Mouse (Mus musculus) left cerebral cortex, postnatal 14 days (tissue): Measurements from ENCODE around the gene Megf6. TPM values are rescaled to one million over a fixed set of nuclear protein-coding genes. Genes with fewer than 3 reads are reported as not detected.

ENCODE experiments used
- DNase-seq, 2 experiments: peaks; one replicate each; pipeline ENCODE4 v3.0.0; 2021 to 2022; ENCODE audit warnings: low spot score in 2 of 2, mixed read lengths in 1 of 2
- intact Hi-C: fragments of 180-260 bp; cut with DNase I; formaldehyde crosslinking; loops from one replicate; pipeline ENCODE4 v1.15.1; 2025
- total RNA-seq, 2 experiments: library from RNA; stranded (reverse); gene quantifications; 2 replicates each; pipeline ENCODE4 v1.2.3; 2021

Megf6 gene
- total RNA-seq, 2 experiments from 2014 or later = 8.4 to 11.2 TPM

- intact Hi-C loops = loop anchor here (5.0 kb wide), 2 partner anchors 91 to 136 kb away; no protein-coding TSS in a partner anchor
Observed at GRCm38 (mm10) chr4:154157970-154158662, 12.4 kb upstream of the Megf6 start.

GRCm38 (mm10) chr4:154159002-154159401 is 11.5 kb upstream of the Megf6 start:
- intact Hi-C loops = loop anchor here (5.0 kb wide), 2 partner anchors 92 to 137 kb away; no protein-coding TSS in a partner anchor
- DNase-seq = peak; percentile 86 to 91

More at GRCm38 (mm10) chr4:154157970-154158662, 12.4 kb upstream of the Megf6 start:
- DNase-seq = peak in 1 of 2 experiments; percentile 67

DNA sequence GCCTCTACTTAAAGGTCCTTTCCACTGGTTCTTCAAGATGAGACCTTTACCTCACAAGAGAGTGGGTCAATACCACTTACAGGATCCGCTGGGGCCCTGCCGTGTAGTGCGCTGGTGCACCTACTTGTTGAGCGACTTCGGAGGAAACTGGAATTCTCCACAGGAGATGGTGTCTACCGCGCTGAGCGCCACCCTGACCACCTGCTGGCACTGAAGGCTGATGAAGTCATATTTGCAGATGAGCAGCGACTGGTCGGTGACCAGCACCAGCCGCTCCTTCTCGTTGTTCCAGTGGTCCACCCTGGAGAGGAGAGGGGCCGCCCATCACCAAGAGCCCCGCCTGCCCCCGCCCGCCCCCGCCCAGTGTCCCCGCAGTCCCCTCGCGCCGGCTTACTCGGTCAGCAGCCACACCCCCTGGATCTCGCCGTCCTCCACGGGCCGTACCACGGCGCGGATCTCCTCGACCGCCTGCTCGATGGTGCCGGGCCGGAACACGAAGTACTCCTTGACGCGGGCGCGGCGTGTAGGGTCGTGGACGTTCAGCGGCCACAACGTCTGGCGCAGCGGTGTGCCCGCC is 10.5 kb upstream of the Megf6 start:
- intact Hi-C loops = loop anchor here (5.0 to 10.0 kb wide), 5 partner anchors 93 to 665 kb away; partner anchors contain the start of gene Arhgef16
- DNase-seq = peak in 1 of 2 experiments; percentile 34

DNA sequence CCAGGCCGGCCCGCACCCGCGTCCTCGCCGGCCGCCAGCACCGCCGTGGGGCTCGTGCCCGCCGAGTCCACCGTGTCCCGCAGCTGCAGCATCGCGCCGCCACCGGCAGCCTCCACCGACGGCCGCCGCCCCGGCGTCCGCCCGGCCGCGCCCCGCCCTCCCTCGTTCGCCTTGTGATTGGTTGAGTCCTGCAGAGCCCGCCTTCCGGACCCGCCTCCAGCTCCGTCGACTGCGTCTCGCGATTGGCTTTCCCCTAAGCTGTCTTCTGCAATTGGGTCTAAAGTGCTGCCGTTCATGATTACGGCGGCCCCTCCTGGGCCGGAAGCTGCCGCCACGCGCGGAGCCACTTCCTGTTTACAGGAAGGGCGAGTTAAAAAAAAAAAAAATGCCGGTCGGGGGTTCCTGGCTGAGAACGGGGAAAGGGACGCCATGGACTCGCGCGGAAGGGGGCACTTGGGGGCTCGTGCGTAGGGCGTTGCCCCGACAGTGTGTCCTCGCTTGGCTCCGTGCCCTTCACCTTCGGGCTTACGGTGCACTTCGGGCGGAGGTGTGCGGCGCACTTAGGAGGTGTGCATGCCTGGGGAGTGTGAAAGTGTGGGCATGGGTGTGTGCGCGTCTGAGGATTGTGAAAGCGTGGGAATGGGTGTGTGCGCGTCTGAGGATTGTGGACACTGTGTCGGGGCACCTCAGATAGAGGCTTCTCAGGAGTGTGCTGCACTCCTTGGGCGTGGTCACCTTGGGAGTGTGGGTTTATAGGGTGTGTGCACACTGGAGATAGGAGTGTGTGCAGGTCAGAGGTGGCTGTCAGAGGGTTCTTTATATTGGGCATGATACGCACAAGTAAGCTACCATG is 9.8 kb upstream of the Megf6 start, which contains the start of gene Tprgl:
Gene Tprgl, minus strand, starts transcription at position 129 of the 853 bp plus-strand sequence.
- DNase-seq = peak; percentile 97
- intact Hi-C loops = loop anchor here (5.0 to 10.0 kb wide), 3 partner anchors 114 to 664 kb away; partner anchors contain the start of gene Arhgef16

DNA sequence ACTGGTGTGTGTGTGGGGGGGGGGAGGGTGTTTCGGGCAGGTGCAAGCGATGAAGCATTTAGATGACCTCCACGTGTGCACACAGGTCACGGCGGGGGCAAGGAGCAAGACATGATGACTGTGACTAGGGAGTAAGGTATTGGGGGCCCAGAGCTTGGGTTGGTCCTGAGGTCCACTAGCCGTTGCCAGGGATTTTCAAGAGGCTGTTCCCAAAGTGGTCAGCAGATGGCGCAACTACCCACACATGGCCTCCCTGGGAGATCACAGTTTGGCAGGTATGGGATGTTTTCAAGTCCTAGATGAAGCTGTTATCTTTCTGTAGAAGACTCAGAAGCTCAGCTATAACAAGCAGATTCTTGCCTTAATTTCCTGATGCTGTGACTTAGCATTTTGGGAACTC is 7.2 kb upstream of the Megf6 start:
- intact Hi-C loops = loop anchor here (5.0 to 10.0 kb wide), 3 partner anchors 112 to 662 kb away; partner anchors contain the start of gene Arhgef16
- peak; percentile 67 to 79 for DNase-seq

DNA sequence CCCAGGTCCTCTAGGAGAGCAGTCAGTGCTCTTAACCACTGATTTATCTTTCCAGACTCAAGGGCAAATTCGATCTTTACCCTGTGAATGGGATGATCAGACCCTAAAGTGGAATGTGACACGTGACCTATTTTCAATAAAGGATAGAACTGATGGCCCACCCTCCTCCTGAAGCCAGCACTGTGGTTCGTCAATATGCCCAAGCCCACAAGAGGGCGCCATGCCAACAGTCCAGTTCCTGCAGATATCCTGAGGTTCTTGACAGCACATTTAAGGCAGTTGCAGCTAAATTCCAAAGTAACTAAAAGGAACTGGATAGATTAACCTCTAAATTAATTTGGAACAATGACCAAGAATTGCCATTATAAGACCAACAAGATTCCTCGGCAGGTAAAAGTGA is 3.5 kb upstream of the Megf6 start:
- intact Hi-C loops = loop anchor here (2.0 to 10.0 kb wide), 3 partner anchors 40 to 658 kb away; no protein-coding TSS in a partner anchor
- DNase-seq = peak in 1 of 2 experiments; percentile 60

GRCm38 (mm10) chr4:154170021-154170420 is 509 bp upstream of the Megf6 start:
- no peak for DNase-seq
- intact Hi-C loops = no loop called here

DNA sequence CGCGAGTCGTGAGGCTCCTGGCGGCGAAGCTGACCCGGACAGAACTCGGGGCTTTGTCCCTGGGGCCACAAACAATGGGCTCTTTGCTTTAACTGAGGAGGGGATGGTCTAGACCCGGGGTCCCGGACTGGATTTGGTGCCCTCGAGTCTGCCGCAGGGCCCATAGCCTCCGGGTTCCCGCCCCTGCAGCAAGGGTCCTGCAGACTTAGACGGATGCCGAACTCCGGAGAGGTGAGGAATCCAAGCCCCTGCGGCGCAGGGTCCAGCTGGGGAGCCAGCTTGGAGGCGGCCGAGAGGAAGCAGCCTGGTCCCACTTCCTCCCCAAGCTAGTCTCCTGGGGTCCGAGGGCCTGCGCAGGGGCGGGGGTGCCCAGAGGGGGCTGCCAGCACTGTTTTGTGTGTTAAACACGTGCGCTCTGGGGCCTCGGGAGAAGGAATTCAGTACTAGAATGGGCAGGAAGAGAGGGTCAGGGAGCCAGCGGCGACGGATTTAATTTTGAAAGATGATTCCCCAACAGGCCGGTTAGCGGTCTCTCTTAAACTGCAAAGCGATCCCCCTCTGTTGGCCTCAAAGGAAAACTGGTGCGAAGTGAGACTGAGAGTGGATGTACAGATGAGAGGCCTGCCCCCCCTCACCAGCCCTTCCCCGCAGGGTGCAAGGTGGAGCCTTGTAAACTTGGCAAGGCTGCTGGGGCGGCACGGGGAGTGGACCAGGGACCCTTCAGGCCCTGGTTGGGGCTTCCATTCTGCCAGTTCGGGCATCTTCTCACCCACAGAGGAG is 811 bp downstream of the Megf6 start:
- intact Hi-C loops = no loop called here
- DNase-seq = no peak

GRCm38 (mm10) chr4:154171931-154172604 is 1.5 kb downstream of the Megf6 start:
- no peak for DNase-seq
- intact Hi-C loops = no loop called here

DNA sequence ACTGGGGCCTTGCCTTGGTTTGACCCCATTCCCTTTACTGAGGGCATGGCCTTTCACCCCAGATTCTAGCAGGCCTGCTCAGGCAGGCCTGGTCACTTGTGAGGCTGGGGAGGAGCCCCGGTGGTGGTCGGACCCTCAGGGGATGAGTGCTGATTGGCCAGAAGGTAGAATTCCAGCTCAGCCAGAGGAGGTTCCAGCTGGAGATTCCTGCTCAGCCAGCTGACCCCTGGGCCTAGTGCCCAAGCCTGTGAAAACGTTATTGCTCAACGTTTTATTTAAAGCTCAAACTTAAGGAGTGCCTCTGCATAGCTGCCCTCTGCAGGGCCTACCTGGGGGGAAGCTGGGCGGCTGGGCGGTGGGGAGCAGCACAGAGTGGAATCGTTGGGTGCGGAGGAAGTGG is 6.7 kb downstream of the Megf6 start:
- intact Hi-C loops = no loop called here
- DNase-seq = no peak

- DNase-seq = no peak
- intact Hi-C loops = no loop called here
Observed at GRCm38 (mm10) chr4:154181001-154181400, 10.5 kb downstream of the Megf6 start.

DNA sequence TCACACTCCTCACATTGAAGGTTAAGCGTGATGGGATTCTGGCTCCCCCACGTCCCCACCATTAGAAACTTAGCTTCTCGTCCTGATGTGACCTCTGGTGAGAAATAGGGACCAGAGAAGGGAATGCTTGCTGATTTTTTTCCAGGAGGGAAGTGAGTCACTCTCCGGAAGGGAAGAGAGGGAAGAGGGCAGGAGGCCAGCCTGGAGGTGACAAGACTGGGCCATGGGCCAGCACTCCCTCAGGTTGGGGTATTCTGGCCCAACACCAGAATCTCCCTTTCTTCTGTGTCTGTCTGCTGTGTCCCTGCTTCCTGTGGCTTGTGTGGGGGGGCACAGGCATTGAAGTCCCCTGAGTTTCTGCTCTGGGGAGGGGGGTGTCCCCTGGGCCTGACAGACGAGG is 13.0 kb downstream of the Megf6 start:
- no peak for DNase-seq
- intact Hi-C loops = no loop called here

GRCm38 (mm10) chr4:154185001-154185400 is 14.5 kb downstream of the Megf6 start:
- no peak for DNase-seq
- intact Hi-C loops = no loop called here

- DNase-seq = no peak
- intact Hi-C loops = no loop called here
Observed at GRCm38 (mm10) chr4:154186002-154186537, 15.5 kb downstream of the Megf6 start.

DNA sequence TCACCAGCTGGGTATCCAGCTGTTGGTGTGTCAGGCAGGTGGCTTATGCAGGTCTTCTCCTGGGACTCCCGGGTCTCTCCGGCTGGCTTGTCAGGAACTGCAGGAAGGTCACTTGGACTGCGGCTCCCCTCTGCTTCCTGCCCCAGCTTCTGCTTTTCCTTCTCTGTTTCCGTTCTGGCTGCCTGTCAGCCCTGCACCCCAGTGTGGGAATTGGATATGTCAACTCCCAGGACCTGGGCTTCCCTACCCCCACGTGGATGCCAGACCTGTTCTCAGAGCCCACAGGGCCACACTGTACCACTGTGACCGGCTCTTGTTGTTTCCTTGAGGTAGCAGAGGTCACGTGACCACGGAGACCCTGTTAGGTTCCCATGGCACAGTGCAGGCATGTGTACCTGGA is 18.4 kb downstream of the Megf6 start:
- no peak for DNase-seq
- intact Hi-C loops = no loop called here

DNA sequence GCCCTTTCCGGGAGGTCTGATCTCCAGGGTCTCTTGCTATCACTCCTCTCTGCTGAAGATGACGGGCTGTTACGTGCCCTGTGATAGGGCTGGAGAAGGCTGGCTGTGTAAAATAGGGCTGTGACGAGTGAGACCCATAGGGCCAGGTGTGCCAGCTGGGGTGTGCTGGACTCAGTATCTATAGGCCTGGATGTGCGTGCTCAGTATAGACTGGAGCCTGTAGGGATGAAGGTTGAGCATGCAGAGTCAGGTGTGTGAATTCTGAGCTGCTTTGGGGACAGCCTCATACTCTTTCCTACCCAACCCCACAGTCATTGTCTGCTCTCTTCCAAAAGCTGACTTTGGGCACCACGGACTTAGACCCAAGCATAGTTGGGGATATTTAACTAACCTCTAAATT is 27.4 kb downstream of the Megf6 start:
- intact Hi-C loops = no loop called here
- DNase-seq = no peak

DNA sequence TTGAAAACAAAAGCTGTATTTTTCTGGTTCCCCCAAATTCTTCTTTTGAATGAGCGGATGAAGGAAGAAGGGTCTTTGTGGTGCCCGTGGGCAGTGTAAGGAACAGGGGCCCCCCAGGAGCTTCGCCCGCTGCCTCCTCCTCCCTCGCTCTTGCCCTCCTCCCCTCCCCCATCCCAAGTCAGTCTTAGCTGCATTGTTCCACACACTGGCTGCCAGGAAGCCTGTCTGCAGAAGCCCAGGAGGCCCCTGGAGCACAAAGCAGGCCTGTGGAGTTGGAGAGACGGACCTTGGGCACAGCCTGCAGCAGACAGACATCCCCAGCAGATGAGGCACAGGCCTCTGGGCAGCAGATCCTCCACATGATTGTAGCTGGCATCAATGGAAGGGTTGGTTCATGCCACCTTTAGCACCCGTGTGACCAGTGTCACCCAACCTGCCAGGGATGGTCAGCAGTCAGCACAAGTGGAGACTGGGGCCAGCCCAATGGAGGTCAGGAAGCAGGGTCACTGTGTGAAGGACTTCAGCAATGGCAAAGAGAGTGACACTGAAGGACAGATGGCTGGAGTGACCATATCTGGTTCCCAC is 27.9 kb downstream of the Megf6 start:
- intact Hi-C loops = no loop called here
- no peak for DNase-seq

DNA sequence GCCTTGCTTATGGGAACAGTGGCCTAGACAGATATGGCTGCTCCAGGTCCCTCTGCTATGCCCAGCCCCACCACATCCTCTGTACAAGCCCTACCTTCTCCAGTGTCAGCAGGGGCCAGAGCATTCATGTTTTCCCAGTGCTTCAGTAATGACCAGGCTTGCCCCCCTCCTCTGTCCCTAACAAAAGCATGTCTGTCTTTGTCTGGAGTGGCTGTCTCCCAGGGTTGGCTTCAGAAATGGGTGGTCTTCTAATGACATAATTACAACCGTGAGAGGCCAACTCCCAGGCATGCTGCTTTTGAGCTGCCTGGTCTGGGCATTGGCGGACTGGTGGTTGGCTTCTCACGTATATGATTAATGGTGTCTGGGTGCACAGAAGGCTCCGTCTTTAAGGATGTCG is 31.0 kb downstream of the Megf6 start:
- no peak for DNase-seq
- intact Hi-C loops = loop anchor here (10.0 kb wide), 1 partner anchor 137 kb away; no protein-coding TSS in a partner anchor
